Mouse (Mus musculus) spleen, adult 18-20 months (tissue): ENCODE measurements at regions not wholly inside any gene's neighbourhood (a gene's known extent, or its start where the extent isn't known, plus 50 kb on each side); places are given as distances from the start of the nearest gene placed in this dataset.

Experiments used
- DNase-seq, 2 experiments: peaks; one replicate each; pipeline ENCODE4 v3.0.0; 2022; ENCODE audit warnings: mixed read lengths in 2 of 2

DNA sequence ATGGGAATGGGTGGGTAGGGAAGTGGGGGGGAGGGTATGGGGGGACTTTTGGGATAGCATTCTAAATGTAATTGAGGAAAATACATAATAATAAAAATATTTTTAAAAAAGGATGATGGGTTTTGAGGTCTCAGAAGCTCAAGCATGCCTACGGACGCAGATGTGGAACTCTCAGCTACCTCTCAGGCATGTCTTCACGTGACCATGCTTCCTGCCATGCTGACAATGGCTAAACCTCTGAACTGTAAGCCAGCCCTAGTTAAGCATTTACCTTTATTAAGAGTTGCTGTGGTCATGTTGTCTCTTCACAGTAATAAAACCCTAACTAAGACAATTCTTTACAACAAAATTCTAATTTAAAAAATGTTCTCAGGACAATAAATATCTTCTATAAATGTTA is 80.0 kb downstream of the Tex36 start:
- no peak for DNase-seq

- no peak for DNase-seq
Measured at GRCm38 (mm10) chr7:133518926-133519325, 83.0 kb downstream of the Tex36 start.

DNA sequence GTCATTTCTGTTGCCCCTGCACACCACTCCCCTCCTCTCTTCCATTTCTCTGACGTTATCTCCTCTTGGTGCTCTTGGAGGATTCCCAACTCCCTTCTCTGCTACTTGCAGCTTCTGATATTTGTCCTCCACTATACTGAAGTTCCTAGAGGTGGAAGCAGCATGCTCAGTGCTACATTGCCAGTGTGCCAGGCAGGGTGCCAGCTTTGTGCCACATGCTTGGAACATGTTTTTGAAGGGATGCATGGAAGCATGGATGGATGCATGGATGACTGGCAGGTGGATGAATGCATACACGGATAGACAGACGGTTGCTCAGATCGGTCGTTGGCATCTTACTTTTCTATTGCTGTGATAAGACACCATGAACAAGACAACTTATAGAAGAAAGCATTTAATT is 84.4 kb downstream of the Tex36 start:
- no peak for DNase-seq

DNA sequence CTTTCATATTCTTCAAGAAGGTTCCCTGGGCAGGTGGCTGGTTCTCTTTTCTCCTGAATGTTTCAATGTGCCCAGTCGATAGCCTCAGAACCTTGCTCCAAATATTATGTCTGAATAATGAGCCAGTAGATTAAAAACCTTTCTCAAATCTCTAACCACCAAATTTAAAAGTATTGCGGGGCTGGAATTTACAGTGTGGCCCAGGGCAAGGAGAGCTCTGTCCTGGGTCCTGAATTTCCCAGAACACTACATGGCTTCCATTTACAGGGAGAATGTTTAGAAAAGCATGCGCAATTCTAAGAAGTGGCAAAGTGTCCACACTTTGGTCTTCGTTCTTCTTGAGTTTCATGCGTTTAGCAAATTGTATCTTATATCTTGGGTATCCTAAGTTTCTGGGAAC is 91.0 kb downstream of the Tex36 start:
- DNase-seq = no peak

DNA sequence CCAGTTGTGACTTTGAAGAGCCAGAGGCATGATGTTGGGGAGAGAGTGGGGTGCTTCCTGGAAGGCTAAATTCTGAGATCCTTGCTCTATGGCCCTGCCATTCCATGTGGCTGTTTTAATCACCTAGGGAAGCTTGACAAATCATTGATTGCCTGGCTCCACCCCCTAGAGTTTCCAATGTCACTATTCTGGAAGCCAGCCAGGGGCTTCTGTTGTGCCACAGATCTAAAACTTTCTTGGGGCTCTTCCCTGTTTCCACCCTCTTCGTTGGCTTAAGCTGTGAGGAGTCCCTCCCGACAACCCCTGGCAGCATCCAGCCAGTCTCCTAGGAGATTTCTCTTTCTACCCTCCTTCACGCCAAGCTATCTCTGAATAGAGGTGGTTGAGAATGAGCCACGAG is 92.5 kb downstream of the Tex36 start:
- no peak for DNase-seq

- DNase-seq = no peak
Measured at GRCm38 (mm10) chr7:133508370-133509012, 93.5 kb downstream of the Tex36 start.

GRCm38 (mm10) chr7:133505628-133506027 is 96.3 kb downstream of the Tex36 start:
- DNase-seq = no peak

- DNase-seq = no peak
Measured at GRCm38 (mm10) chr7:133503946-133504345, 98.0 kb downstream of the Tex36 start.

GRCm38 (mm10) chr7:133502731-133503130 is 99.2 kb downstream of the Tex36 start:
- no peak for DNase-seq

DNA sequence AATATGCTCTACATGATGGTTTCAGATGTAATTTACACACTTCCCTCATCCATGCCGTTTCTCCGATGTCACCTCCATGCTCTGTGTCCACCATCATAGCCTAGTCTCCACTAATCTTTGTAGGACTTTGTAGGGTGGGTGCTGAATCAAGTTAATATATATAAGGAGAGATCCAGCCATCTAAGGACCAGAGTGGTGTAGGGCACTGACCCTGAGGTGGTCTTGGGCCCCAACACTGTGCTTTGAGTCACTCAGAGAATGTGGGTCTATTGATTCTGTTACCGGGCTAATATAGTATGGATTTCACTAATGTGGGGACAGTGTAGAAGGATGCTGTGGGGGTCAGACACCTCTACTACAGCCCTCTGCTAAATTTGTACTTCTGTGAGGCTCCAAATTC is 104.4 kb downstream of the Tex36 start:
- no peak for DNase-seq

- no peak for DNase-seq
Measured at GRCm38 (mm10) chr7:133494982-133495550, 106.9 kb downstream of the Tex36 start.

GRCm38 (mm10) chr7:133494256-133494981 is 107.5 kb downstream of the Tex36 start:
- DNase-seq = no peak

- DNase-seq = no peak
Measured at GRCm38 (mm10) chr7:133492626-133493025, 109.3 kb downstream of the Tex36 start.

DNA sequence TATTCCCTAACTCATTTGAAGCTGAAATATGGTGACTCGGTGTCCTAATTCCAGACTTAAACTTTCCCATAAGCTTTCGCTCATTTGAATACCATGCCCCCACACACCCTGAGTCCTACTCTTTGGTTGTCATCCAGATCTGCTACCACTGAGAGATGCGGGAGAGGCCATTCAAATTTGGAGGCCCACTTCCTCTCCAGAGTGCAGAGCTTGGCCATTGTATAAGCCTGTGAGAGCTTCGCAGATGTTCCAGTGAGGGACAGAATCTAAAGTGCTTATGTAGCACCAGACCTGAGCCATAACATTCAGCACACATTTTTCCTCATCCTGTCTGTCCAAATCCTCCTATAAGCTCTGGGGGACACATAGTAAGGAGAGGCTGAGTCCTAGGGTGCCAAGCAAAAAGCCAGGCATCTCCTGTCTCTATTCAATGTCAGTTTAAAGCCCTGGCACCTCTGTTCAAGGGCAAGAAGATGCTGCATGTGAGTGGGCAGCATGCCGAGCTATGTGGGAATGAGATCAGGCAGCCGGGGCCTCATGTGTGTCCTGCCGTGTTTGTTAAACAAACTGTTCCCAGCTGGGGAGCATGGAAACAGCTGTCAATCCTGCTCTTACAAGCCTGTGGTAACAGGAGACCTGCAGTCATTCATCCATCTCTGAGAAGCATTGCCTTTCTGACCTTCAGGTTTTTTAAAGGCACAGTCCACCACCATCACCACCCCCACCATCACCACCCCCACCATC is 113.9 kb downstream of the Tex36 start:
- no peak for DNase-seq

- DNase-seq = no peak
Measured at GRCm38 (mm10) chr7:133484430-133484841, 117.5 kb downstream of the Tex36 start.

- DNase-seq = no peak
Measured at GRCm38 (mm10) chr7:133481529-133481928, 120.4 kb downstream of the Tex36 start.

GRCm38 (mm10) chr7:133479679-133480078 is 122.3 kb downstream of the Tex36 start:
- no peak for DNase-seq

- no peak for DNase-seq
Measured at GRCm38 (mm10) chr7:133477933-133478332, 124.0 kb downstream of the Tex36 start.

DNA sequence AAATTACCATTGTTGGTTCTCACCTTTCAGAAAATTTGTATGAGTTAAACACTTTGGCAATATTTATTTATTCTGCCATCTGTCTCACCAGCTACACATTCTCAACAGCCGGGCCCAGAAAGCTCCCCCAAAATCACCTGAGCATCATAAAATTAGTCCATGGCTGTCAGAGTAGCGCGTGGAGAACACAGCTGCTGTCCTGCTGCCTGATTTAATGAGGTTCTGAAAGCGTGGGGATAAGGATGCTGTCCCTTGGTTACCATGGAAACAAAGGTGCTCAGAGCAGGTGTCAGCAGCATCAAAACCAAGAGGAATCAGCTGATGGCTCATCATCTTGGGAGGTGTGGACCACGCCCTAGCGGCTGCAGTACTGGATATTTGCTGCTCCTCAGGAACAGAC is 124.7 kb downstream of the Tex36 start:
- no peak for DNase-seq

GRCm38 (mm10) chr7:133471706-133472105 is 130.3 kb downstream of the Tex36 start:
- DNase-seq = no peak

- no peak for DNase-seq
Measured at GRCm38 (mm10) chr7:133470620-133470958, 131.4 kb downstream of the Tex36 start.

DNA sequence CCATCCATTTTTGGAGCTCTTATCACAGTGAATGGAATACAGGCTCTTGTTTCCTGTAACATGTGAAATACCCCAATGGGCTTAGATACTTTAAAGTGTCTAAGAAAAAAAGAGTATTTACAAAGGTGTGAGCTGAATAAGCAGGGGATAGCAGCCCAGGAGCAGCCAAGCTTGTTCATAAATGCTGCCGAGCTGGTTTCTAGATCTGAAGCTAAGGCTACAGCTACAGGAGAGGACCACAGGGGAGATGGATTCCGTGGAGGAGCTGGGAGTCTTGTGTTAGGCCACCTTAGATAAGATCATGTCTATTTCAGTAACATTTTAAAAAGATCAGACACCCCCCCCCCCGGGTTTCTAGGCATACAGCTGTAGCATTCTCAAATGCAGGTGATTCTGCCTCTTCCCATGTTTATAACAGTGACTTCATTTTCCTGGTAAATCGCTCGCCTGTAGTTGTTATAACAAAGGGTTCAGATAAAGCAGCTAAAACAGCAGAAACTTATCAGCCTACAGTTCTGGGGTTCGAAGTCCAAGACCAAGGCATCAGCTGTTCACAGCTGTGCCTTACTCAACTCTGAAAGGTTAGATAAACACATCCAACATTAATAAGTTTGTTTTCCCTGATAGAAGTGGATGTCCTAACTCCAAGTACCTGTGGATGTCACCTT is 131.9 kb downstream of the Tex36 start:
- DNase-seq = no peak

- DNase-seq = no peak
Measured at GRCm38 (mm10) chr7:133469106-133469505, 132.9 kb downstream of the Tex36 start.
